Comparison of ENCODE assay signal across 10 mouse cellular contexts in the genomic region with DNA sequence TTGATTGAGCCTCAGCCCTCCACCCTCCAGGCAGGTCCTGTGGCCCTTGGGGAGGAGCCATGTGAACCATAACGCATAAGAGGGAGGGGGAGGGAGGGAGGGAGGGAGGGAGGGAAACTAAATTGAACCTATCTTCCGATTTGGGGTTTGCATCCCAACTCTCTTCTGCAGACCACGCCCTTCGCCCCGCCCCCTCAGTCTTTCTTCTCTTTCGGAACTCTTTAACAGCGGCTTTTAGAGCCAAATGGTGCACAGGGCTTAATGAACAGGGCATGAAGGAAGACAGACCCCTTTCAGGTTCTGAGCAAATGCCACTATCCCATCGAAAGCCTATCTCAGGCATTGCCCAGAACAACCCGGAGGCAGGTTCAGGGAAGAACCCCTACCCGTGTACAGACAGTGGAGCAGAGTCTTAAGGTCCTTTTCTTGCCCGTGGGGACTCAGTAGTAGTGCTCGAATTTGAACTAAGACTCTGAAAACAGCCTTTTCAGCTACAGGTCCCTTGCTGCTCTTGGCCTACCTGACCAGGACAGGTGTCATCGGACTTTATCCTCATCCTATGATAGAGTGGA. TPM values are rescaled to one million over a fixed set of nuclear protein-coding genes. Genes with fewer than 3 reads are reported as not detected.
DNase-seq lines count a peak whose midpoint lies in the region; ATAC-seq and TF ChIP-seq lines count a peak whose summit lies in the region.
"Had no signal": no experiment of that assay in that cellular context is flagged by ENCODE, and none has a peak within 500 bp of the region (broad histone marks: within the 10 kb centered on the region; RNA-seq: fewer than 3 reads in every experiment).

No protein-coding gene starts in this region.

- no peak overlapping the region for H3K9ac ChIP-seq in ES-E14 (ENCODE audit: insufficient read depth, low read depth, low read length, poor library complexity, severe bottlenecking)
- H3K9ac ChIP-seq in liver, embryonic 16.5 days (ENCODE audit: low read depth, low read length): no peak overlapping the region

- H3K27ac ChIP-seq in ES-E14 (ENCODE audit: insufficient read depth, low read depth, low read length, poor library complexity, severe bottlenecking): no peak overlapping the region
- no peak overlapping the region for H3K27ac ChIP-seq in liver, embryonic 16.5 days (ENCODE audit: low read length)

- no peaks in the 10 kb centered on the region for H3K36me3 ChIP-seq in ES-E14 (ENCODE audit: control insufficient read depth, insufficient read depth, low read length, poor library complexity, severe bottlenecking)
- H3K36me3 ChIP-seq in liver, embryonic 16.5 days (ENCODE audit: control insufficient read depth, insufficient read depth): no peaks in the 10 kb centered on the region

- DNase-seq in adrenal gland, postnatal 36 days: peak; percentile 13 to 46
- no peak for DNase-seq in adrenal gland, adult 18-20 months (ENCODE audit: low spot score in 2 of 2)
- DNase-seq in ES-E14 (ENCODE audit: low read depth, low spot score): peak; percentile 66
- peak; percentile 13 to 27 for DNase-seq in heart, postnatal 10 days
- DNase-seq in retina, postnatal 1 day: peak; percentile 50
- no peak for DNase-seq in spleen, adult 12 weeks (ENCODE audit: low spot score)
- DNase-seq in adipocyte (ENCODE audit: low spot score): no peak

- peaks cover 5% of the 10 kb centered on the region for H3K27me3 ChIP-seq in liver, embryonic 16.5 days (ENCODE audit: control insufficient read depth, insufficient read depth, low read depth, low read length)

- peak overlapping the region; percentile 53 to 60; a peak in 3 of 4 replicates for H3K4me3 ChIP-seq in ES-E14 (ENCODE audit: insufficient read depth in 1 of 2, low read depth in 1 of 2, low read length in 2 of 2, poor library complexity in 1 of 2, severe bottlenecking in 1 of 2)
- H3K4me3 ChIP-seq in liver, embryonic 16.5 days (ENCODE audit: low read depth, low read length): peak overlapping the region; percentile 29; the same call in 1 of the 2 replicates
- H3K4me3 ChIP-seq: erythroblast, embryonic 14.5 days had no signal

- H3K4me2 ChIP-seq in liver, embryonic 16.5 days (ENCODE audit: low read depth, low read length): peak overlapping the region; percentile 33; the same call in 1 of the 2 replicates

- in situ Hi-C loops in ES-E14 (cut with MboI; ENCODE audit: low sequenced_read_pairs in 2 of 2, unreplicated experiment in 2 of 2): no loop called here

- ATAC-seq in liver, embryonic 16.5 days (ENCODE audit: low read depth): no peak

- peaks cover 0 to 20% of the 10 kb centered on the region in 2 experiments; a peak in 2 of 4 replicates for H3K4me1 ChIP-seq in ES-E14 (ENCODE audit: control insufficient read depth in 2 of 2, insufficient read depth in 2 of 2, low read length in 2 of 2, poor library complexity in 1 of 2)
- H3K4me1 ChIP-seq in liver, embryonic 16.5 days (ENCODE audit: control insufficient read depth, low read depth, low read length): no peaks in the 10 kb centered on the region; the same call in 1 of the 2 replicates

- H3K9me3 ChIP-seq in ES-E14 (ENCODE audit: control insufficient read depth, insufficient read depth, low read depth, low read length): no peaks in the 10 kb centered on the region
- no peaks in the 10 kb centered on the region for H3K9me3 ChIP-seq in liver, embryonic 16.5 days (replicated peaks; ENCODE audit: control insufficient read depth, low read length)

- 1% methylated on average over 13 of the region's 13 CpGs for WGBS in liver, embryonic 16.5 days (ENCODE audit: insufficient replicate concordance)

- intact Hi-C loops in heart, postnatal 10 days (cut with DNase I): no loop called here

TF ChIP-seq in ES-E14, 5 proteins besides CTCF, POLR2A, EP300 and RAD21:
- TF ChIP-seq ZNF384 (IDR thresholded peaks at IDR 0.05; ENCODE audit: low read depth, low read length): no peak
- TF ChIP-seq CHD2 (IDR thresholded peaks at IDR 0.05; ENCODE audit: low read depth, low read length): no peak
- TF ChIP-seq ZC3H11A (IDR thresholded peaks at IDR 0.05; ENCODE audit: borderline replicate concordance, low read depth, low read length): no peak
- no peak for TF ChIP-seq MAFK (IDR thresholded peaks at IDR 0.05; ENCODE audit: insufficient read depth, low read depth, low read length)
- TF ChIP-seq HCFC1 (IDR thresholded peaks at IDR 0.05; ENCODE audit: borderline replicate concordance, insufficient read depth, low read length): no peak

RNA-seq across cellular contexts. Expression of a gene that starts 0.6 kb away (rescaled TPM):
- not detected for total RNA-seq in adrenal gland, postnatal 36 days (2021)
- total RNA-seq in adrenal gland, adult 18-20 months (2021): not detected
- 0.37 TPM in 1 of 2 replicates, not detected in the other for total RNA-seq in ES-E14 (2012; rRNA removed)
- total RNA-seq in heart, postnatal 10 days (2021): not detected
- not detected in 2 replicates for polyA plus RNA-seq in liver, embryonic 16.5 days (2015; fragmentation: Nextera tagmentation; extraction: Ambion mirVana)
- polyA plus RNA-seq: C2C12; erythroblast, embryonic 14.5 days had no signal

RNA-seq across cellular contexts. Expression of a gene that starts 20.1 kb away (rescaled TPM):
- total RNA-seq in adrenal gland, postnatal 36 days (2021): 1 to 10 TPM; 4.0 to 6.1 TPM
- total RNA-seq in adrenal gland, adult 18-20 months (2021): 1 to 10 TPM; 4.8 to 5.0 TPM
- 4.5 and 6.5 TPM in 2 replicates for total RNA-seq in ES-E14 (2012; rRNA removed)
- total RNA-seq in heart, postnatal 10 days (2021): 1 to 10 TPM; 3.4 to 4.1 TPM
- polyA plus RNA-seq in liver, embryonic 16.5 days (2015; fragmentation: Nextera tagmentation; extraction: Ambion mirVana): 0.96 and 0.97 TPM in 2 replicates
- polyA plus RNA-seq: erythroblast, embryonic 14.5 days had no signal

RNA-seq across cellular contexts. Expression of a gene that starts 32.3 kb away (rescaled TPM):
- total RNA-seq in adrenal gland, postnatal 36 days (2021): under 1 TPM in 1 of 2 experiments, not detected in 1; 0.26 TPM
- under 1 TPM; 0.19 to 0.30 TPM for total RNA-seq in adrenal gland, adult 18-20 months (2021)
- 0.13 and 0.58 TPM in 2 replicates for total RNA-seq in ES-E14 (2012; rRNA removed)
- not detected for total RNA-seq in heart, postnatal 10 days (2021)
- polyA plus RNA-seq in liver, embryonic 16.5 days (2015; fragmentation: Nextera tagmentation; extraction: Ambion mirVana): 3.4 and 3.9 TPM in 2 replicates
- polyA plus RNA-seq: C2C12 had no signal

RNA-seq across cellular contexts. Expression of a gene that starts 41.7 kb away (rescaled TPM):
- 10 to 100 TPM; 25.8 to 27.9 TPM for total RNA-seq in adrenal gland, postnatal 36 days (2021)
- 10 to 100 TPM; 21.6 to 24.5 TPM for total RNA-seq in adrenal gland, adult 18-20 months (2021)
- total RNA-seq in ES-E14 (2012; rRNA removed): 21.1 and 21.7 TPM in 2 replicates
- total RNA-seq in heart, postnatal 10 days (2021): 10 to 100 TPM; 26.0 to 26.5 TPM
- 15.9 and 16.3 TPM in 2 replicates for polyA plus RNA-seq in liver, embryonic 16.5 days (2015; fragmentation: Nextera tagmentation; extraction: Ambion mirVana)

Comparison
In these comparisons a context has a peak if more than half of its experiments do, and no peak if none do; other contexts are left out.
1. DNase-seq: peak in adrenal gland, postnatal 36 days (2 of 2), ES-E14 (single experiment), heart, postnatal 10 days (2 of 2) and retina, postnatal 1 day (single experiment); none in adrenal gland, adult 18-20 months (0 of 2), spleen, adult 12 weeks (single experiment) and adipocyte (single experiment).